Mouse (Mus musculus) cerebral cortex, adult 2 months (tissue): ENCODE measurements around the gene Mmp2.

Source experiments
- WGBS: fragments of 180-500 bp; shearing (Covaris S2); methylation state at CpG from one replicate; pipeline ENCODE4 v1.1.7; 2018; 5-methylcytosine and 5-hydroxymethylcytosine counted together

Gene Mmp2

DNA sequence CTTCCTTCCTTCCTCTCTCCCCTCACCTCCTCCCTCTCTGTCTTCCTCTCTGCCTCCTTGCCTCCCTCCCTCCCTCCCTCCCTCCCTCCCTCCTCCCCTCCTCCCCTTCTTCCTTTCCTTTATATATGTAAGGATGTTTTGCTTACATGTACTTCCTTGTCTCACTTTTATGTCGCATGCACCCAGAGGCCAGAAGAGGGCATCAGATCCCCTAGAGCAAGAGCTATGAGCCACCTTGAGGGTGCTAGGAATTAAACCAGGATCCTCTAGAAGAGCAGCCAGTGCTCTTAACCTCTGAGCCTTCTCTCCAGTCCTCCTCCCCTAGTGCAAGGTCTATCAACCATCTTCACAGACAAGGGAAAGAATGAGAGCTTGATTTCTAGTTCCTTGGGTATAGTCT, 69.0 kb downstream of the Mmp2 start:
- WGBS: 79% methylated on average over 1 of the region's 1 CpGs

DNA sequence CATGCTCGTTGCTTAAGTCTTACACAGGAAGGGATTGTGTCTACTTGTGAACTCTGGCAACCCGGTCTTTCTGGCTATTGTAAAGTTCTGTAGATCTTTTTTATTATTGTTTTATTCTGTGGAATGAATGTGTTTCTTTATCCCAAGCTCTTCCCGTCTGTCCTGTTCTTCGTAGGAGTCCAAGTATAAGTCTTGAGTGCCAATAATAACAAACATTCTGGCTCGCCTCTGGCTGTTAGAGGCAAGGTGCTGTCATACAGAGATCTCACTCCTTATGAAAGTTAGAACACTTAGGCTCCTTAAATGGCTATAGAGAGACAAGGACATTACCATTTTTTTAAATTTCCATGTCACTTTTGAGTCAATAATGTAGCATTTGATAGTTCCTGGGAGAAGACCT, 69.5 kb downstream of the Mmp2 start:
- WGBS: 51% methylated on average over 5 of the region's 5 CpGs

- 95% methylated on average over 4 of the region's 4 CpGs for WGBS
Observed at GRCm38 (mm10) chr8:92897794-92898193, 70.7 kb downstream of the Mmp2 start.

- 70% methylated on average over 9 of the region's 9 CpGs for WGBS
Observed at GRCm38 (mm10) chr8:92899590-92899989, 72.5 kb downstream of the Mmp2 start.

DNA sequence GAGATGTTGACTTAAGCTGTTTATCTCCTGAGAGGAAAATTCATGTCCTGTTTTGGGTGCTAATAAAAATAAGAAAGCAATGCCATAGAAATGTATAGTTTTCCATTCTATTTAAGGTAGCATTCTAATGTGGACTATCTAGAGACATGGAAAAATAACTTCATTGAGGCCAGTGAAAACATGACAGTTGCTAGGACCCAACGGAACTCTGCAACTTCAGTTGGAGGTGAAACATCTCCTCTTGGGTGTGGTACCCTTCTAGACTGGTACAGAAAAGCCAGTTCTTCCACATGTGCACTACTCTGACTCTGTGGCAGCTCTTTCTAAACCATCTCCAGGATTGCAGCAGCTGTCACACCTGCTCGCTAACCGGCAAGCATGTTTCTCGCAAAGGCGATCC, 74.0 kb downstream of the Mmp2 start, which contains the start of gene Capns2:
Capns2 (plus strand) TSS at position 301 of the 400 bp plus-strand sequence.
- WGBS: 90% methylated on average over 5 of the region's 5 CpGs

DNA sequence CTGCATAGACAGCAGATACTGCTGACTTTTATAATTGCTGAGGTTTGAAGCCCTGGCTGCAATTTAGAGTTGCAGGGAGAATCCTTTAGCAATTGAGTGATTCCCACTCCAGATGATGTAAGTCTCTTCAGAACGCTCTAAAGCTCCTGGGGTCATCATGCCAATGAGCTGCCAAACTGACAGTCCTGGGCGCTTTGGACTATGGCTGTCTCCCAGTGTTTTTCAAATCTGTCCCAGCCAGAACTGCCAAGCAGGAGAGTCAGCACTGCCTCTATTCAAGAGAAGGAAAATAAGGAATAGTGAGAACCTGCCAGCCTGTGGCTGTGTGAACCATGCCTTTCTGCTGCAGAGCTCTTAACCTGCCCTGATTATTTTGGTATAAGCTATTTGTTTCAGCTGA, 75.9 kb downstream of the Mmp2 start:
- WGBS: 76% methylated on average over 2 of the region's 2 CpGs
